Mouse (Mus musculus): ENCODE measurements around the gene Bcas2. TPM values are rescaled to one million over a fixed set of nuclear protein-coding genes. Genes with fewer than 3 reads are reported as not detected.

The Bcas2 gene
- 71.4 TPM for polyA plus RNA-seq (2012; fragmentation: generic; extraction: Trizol)

DNA sequence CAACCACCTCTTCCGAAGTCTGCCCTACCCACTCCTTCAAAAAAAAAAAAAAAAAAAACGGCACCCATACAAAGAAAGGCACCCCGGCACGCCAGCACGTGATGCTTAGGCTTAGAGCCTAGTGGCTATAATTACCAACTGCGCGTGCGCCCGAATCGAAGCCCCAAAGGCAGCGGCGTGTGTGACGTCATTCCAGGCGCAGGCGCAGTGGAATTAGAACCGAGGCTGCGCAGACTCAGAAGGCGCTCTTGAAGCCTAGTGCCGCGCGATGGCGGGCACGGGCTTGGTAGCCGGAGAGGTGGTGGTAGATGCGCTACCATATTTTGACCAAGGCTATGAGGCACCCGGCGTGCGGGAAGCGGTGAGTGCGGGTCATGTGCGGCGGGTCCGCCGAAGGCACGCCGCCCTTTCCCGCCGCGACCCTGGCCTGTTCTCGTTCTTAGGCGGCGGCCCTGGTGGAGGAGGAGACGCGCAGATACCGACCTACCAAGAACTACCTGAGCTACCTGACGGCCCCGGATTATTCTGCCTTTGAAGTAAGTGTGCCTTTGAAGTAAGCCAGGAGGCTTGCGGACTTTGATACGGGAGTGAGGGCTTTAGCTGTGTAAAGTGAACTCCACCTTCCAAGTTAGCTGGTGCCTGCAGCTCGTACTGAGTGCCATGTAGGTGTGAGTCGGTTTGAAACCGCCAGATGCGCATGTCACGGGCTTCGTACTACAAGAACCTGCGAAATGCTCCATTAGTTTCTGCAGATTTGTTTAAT lies at the start of gene Bcas2:
TSS of gene Bcas2 (plus strand) at position 151 of the 763 bp plus-strand sequence.
- Histone ChIP-seq H3K79me2 (ENCODE audit: control insufficient read depth, insufficient read depth) (peaks cover 31% of the 10 kb centered on the region), H3ac (ENCODE audit: control insufficient read depth, insufficient read length) (peak within 1 kb of the TSS; percentile 43), H3K27me3 (ENCODE audit: control insufficient read depth, insufficient read depth, insufficient read length) (no peaks in the 10 kb centered on the region), H3K4me3 (peak within 1 kb of the TSS; percentile 57), H3K4me2 (ENCODE audit: low read depth) (peak within 1 kb of the TSS; percentile 90), H3K36me3 (ENCODE audit: control insufficient read depth, insufficient read depth) (peaks cover 23% of the 10 kb centered on the region)
- TF ChIP-seq POLR2AphosphoS2 (IDR thresholded peaks at IDR 0.05; ENCODE audit: insufficient read length, low read depth) (peak; percentile 94), MAX (IDR thresholded peaks at IDR 0.05; ENCODE audit: low read depth) (no peak), CEBPB (IDR thresholded peaks at IDR 0.05; ENCODE audit: insufficient read depth, poor library complexity, severe bottlenecking) (no peak), MYOG (IDR thresholded peaks at IDR 0.05; ENCODE audit: control insufficient read depth in 1 of 3, insufficient read depth in 1 of 3, insufficient read length in 2 of 3, low read depth in 2 of 3) (no peak), USF1 (IDR thresholded peaks at IDR 0.05; ENCODE audit: low read depth) (peak; percentile 96), POLR2A (IDR thresholded peaks at IDR 0.05; ENCODE audit: insufficient read length, low read depth) (peak; percentile 94), SRF (IDR thresholded peaks at IDR 0.05; ENCODE audit: control insufficient read depth, insufficient read length, low read depth) (peak; percentile 47), MYOD1 (IDR thresholded peaks at IDR 0.05; ENCODE audit: control insufficient read depth in 1 of 3, insufficient read length in 2 of 3, low read depth in 2 of 3) (no peak), TCF12 (IDR thresholded peaks at IDR 0.05; ENCODE audit: insufficient read depth, poor library complexity, severe bottlenecking) (no peak), REST (IDR thresholded peaks at IDR 0.05; ENCODE audit: insufficient read depth, insufficient read length) (no peak), E2F4 (IDR thresholded peaks at IDR 0.05; ENCODE audit: insufficient read depth) (no peak), TCF3 (IDR thresholded peaks at IDR 0.05; ENCODE audit: insufficient read length, low read depth) (no peak)

DNA sequence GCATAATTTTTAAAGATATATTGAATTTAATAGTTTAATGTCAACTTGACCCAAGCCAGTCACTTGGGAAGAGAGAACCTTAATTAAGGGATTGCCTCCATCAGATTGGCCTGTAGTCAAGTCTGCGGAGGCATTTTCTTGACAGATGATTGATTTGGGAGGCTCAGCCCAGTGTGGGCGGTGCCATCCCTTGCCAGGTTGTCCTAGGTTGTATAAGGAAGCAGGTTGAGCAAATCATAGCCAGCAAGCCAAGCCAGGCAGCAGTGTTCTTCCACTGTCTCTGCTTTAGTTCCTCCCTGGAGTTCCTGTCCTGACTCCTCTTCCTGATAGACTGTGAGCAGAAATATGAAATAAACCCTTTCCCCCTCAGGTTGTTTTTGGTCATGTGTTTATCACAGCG lies 47.8 kb upstream of the Bcas2 start:
- H3K79me2 ChIP-seq (ENCODE audit: control insufficient read depth, insufficient read depth) = no peaks in the 10 kb centered on the region
- H3K4me2 ChIP-seq (ENCODE audit: low read depth) = no peak overlapping the region
- TF ChIP-seq MYOD1 (IDR thresholded peaks at IDR 0.05; ENCODE audit: control insufficient read depth in 1 of 3, insufficient read length in 2 of 3, low read depth in 2 of 3) (no peak), MAX (IDR thresholded peaks at IDR 0.05; ENCODE audit: low read depth) (no peak), POLR2AphosphoS2 (IDR thresholded peaks at IDR 0.05; ENCODE audit: insufficient read length, low read depth) (no peak), TCF12 (IDR thresholded peaks at IDR 0.05; ENCODE audit: insufficient read depth, poor library complexity, severe bottlenecking) (no peak), MYOG (IDR thresholded peaks at IDR 0.05; ENCODE audit: control insufficient read depth in 1 of 3, insufficient read depth in 1 of 3, insufficient read length in 2 of 3, low read depth in 2 of 3) (no peak), REST (IDR thresholded peaks at IDR 0.05; ENCODE audit: insufficient read depth, insufficient read length) (no peak), E2F4 (IDR thresholded peaks at IDR 0.05; ENCODE audit: insufficient read depth) (no peak), SRF (IDR thresholded peaks at IDR 0.05; ENCODE audit: control insufficient read depth, insufficient read length, low read depth) (no peak)
- no peaks in the 10 kb centered on the region for H3K27me3 ChIP-seq (ENCODE audit: control insufficient read depth, insufficient read depth, insufficient read length)
- H3K4me3 ChIP-seq = no peak overlapping the region
- H3K36me3 ChIP-seq (ENCODE audit: control insufficient read depth, insufficient read depth) = no peaks in the 10 kb centered on the region
- no peak overlapping the region for H3ac ChIP-seq (ENCODE audit: control insufficient read depth, insufficient read length)

- TF ChIP-seq SRF (IDR thresholded peaks at IDR 0.05; ENCODE audit: control insufficient read depth, insufficient read length, low read depth) (no peak), MYOD1 (IDR thresholded peaks at IDR 0.05; ENCODE audit: control insufficient read depth in 1 of 3, insufficient read length in 2 of 3, low read depth in 2 of 3) (no peak), USF1 (IDR thresholded peaks at IDR 0.05; ENCODE audit: low read depth) (no peak), POLR2AphosphoS2 (IDR thresholded peaks at IDR 0.05; ENCODE audit: insufficient read length, low read depth) (no peak), MYOG (IDR thresholded peaks at IDR 0.05; ENCODE audit: control insufficient read depth in 1 of 3, insufficient read depth in 1 of 3, insufficient read length in 2 of 3, low read depth in 2 of 3) (no peak), TCF12 (IDR thresholded peaks at IDR 0.05; ENCODE audit: insufficient read depth, poor library complexity, severe bottlenecking) (no peak), E2F4 (IDR thresholded peaks at IDR 0.05; ENCODE audit: insufficient read depth) (no peak), REST (IDR thresholded peaks at IDR 0.05; ENCODE audit: insufficient read depth, insufficient read length) (no peak), CEBPB (IDR thresholded peaks at IDR 0.05; ENCODE audit: insufficient read depth, poor library complexity, severe bottlenecking) (no peak)
- Histone ChIP-seq H3K27me3 (ENCODE audit: control insufficient read depth, insufficient read depth, insufficient read length) (no peaks in the 10 kb centered on the region), H3ac (ENCODE audit: control insufficient read depth, insufficient read length) (no peak overlapping the region), H3K79me2 (ENCODE audit: control insufficient read depth, insufficient read depth) (no peaks in the 10 kb centered on the region), H3K36me3 (ENCODE audit: control insufficient read depth, insufficient read depth) (no peaks in the 10 kb centered on the region), H3K4me3 (no peak overlapping the region), H3K4me2 (ENCODE audit: low read depth) (no peak overlapping the region)
Observed at GRCm38 (mm10) chr3:103126138-103126537, 45.3 kb upstream of the Bcas2 start.

DNA sequence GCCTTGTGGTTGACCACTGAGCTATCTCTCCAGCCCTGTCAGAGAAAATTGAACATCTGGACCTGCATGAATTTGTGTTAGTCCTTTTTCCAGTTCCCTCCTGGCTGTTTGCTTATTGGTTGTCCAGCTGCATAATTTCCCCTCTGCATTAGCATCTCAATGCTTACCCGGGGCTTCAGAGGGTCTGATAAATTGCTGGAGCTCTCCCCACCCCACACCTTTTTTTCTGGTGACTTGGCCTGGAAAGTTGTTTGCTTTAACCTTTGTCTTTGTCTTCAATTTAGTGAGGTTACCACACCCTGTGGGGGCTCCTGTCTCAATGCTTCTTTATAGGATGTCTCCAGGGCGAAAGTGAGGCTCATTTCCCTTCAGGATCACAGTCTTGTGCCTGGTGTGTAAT lies 44.3 kb upstream of the Bcas2 start:
- H3K36me3 ChIP-seq (ENCODE audit: control insufficient read depth, insufficient read depth) = no peaks in the 10 kb centered on the region
- H3K4me3 ChIP-seq = no peak overlapping the region
- no peak overlapping the region for H3ac ChIP-seq (ENCODE audit: control insufficient read depth, insufficient read length)
- H3K79me2 ChIP-seq (ENCODE audit: control insufficient read depth, insufficient read depth) = no peaks in the 10 kb centered on the region
- H3K4me2 ChIP-seq (ENCODE audit: low read depth) = no peak overlapping the region
- no peaks in the 10 kb centered on the region for H3K27me3 ChIP-seq (ENCODE audit: control insufficient read depth, insufficient read depth, insufficient read length)
- TF ChIP-seq SRF (IDR thresholded peaks at IDR 0.05; ENCODE audit: control insufficient read depth, insufficient read length, low read depth) (no peak), MAX (IDR thresholded peaks at IDR 0.05; ENCODE audit: low read depth) (no peak), REST (IDR thresholded peaks at IDR 0.05; ENCODE audit: insufficient read depth, insufficient read length) (no peak), MYOD1 (IDR thresholded peaks at IDR 0.05; ENCODE audit: control insufficient read depth in 1 of 3, insufficient read length in 2 of 3, low read depth in 2 of 3) (no peak), USF1 (IDR thresholded peaks at IDR 0.05; ENCODE audit: low read depth) (no peak), TCF12 (IDR thresholded peaks at IDR 0.05; ENCODE audit: insufficient read depth, poor library complexity, severe bottlenecking) (no peak), POLR2AphosphoS2 (IDR thresholded peaks at IDR 0.05; ENCODE audit: insufficient read length, low read depth) (no peak), TCF3 (IDR thresholded peaks at IDR 0.05; ENCODE audit: insufficient read length, low read depth) (no peak)

All from myocyte (in vitro differentiated cells).